Mouse (Mus musculus) lung, embryonic 16.5 days (tissue): ENCODE data around the gene Gm49380. TPM values are rescaled to one million over a fixed set of nuclear protein-coding genes. Genes with fewer than 3 reads are reported as not detected.
A peak's percentile ranks its signal among the peaks of the same experiment; 100 is the strongest.

Experiments used
- ATAC-seq: fragments of 200-750 bp; cut with Nextera tagmentation; 2 replicates; pipeline ENCODE4 v1.8.0; 2017; ENCODE audit warnings: low read depth, mild to moderate bottlenecking, moderate library complexity
- H3K27ac ChIP-seq: fragments of 300-500 bp; sonication (generic); 2 replicates; pipeline ENCODE4 v1.5.1; 2014; ENCODE audit warnings: mild to moderate bottlenecking, control low read depth, low read length
- H3K27me3 ChIP-seq: fragments of 300-500 bp; sonication (generic); 2 replicates; pipeline ENCODE4 v1.6.1; 2014; ENCODE audit warnings: low read depth, low read length, mixed read lengths; ENCODE audit not compliant: control insufficient read depth, insufficient read depth
- H3K36me3 ChIP-seq: fragments of 300-500 bp; sonication (generic); 2 replicates; pipeline ENCODE4 v1.6.1; 2014; ENCODE audit warnings: low read length; ENCODE audit not compliant: control insufficient read depth, insufficient read depth
- H3K4me1 ChIP-seq: fragments of 300-500 bp; sonication (generic); replicated peaks from 2 replicates; pipeline ENCODE4 v1.6.1; 2014; ENCODE audit warnings: low read length, mixed read lengths; ENCODE audit not compliant: control insufficient read depth, insufficient read depth
- H3K4me2 ChIP-seq: fragments of 300-500 bp; sonication (generic); 2 replicates; pipeline ENCODE4 v1.6.1; 2014; ENCODE audit warnings: low read depth, low read length, control low read depth
- H3K4me3 ChIP-seq: fragments of 300-500 bp; sonication (generic); 2 replicates; pipeline ENCODE4 v1.5.1; 2014; ENCODE audit warnings: mild to moderate bottlenecking, low read length, control low read depth
- H3K9ac ChIP-seq: fragments of 300-500 bp; sonication (generic); 2 replicates; pipeline ENCODE4 v1.6.1; 2014; ENCODE audit warnings: low read length, control low read depth
- H3K9me3 ChIP-seq: fragments of 300-500 bp; sonication (generic); 2 replicates; pipeline ENCODE4 v1.6.1; 2016; ENCODE audit warnings: low read length; ENCODE audit not compliant: control insufficient read depth
- WGBS: fragments of 180-500 bp; shearing (Covaris S2); extraction: QIAGEN DNeasy Blood & Tissue Kit; methylation state at CpG from one replicate; pipeline ENCODE4 v1.1.7; 2014; 5-methylcytosine and 5-hydroxymethylcytosine counted together
- polyA plus RNA-seq: library from polyadenylated mRNA; unstranded; fragments of >200 nt; fragmentation: Nextera tagmentation; extraction: Ambion mirVana; gene quantifications from 2 replicates; pipeline ENCODE4 v1.2.1, GENCODE M21; 2015

Gene Gm49380
- polyA plus RNA-seq, 1 experiment from 2014 or later = 0.14 TPM

- under 1% methylated on average over 44 of the region's 49 CpGs for whole genome bisulfite sequencing
- Histone ChIP-seq H3K4me1 (peaks cover 41% of the 10 kb centered on the region), H3K27me3 (peaks cover 7% of the 10 kb centered on the region), H3K4me2 (peak overlapping the region; percentile 76), H3K4me3 (peak overlapping the region; percentile 68), H3K9me3 (no peaks in the 10 kb centered on the region), H3K27ac (peak overlapping the region; percentile 93), H3K9ac (peak overlapping the region; percentile 72), H3K36me3 (no peaks in the 10 kb centered on the region)
- peak; percentile 6; the same call in 1 of the 2 replicates for ATAC-seq
Measured at GRCm38 (mm10) chr9:44134851-44135730, 21.8 kb upstream of the Gm49380 start.

DNA sequence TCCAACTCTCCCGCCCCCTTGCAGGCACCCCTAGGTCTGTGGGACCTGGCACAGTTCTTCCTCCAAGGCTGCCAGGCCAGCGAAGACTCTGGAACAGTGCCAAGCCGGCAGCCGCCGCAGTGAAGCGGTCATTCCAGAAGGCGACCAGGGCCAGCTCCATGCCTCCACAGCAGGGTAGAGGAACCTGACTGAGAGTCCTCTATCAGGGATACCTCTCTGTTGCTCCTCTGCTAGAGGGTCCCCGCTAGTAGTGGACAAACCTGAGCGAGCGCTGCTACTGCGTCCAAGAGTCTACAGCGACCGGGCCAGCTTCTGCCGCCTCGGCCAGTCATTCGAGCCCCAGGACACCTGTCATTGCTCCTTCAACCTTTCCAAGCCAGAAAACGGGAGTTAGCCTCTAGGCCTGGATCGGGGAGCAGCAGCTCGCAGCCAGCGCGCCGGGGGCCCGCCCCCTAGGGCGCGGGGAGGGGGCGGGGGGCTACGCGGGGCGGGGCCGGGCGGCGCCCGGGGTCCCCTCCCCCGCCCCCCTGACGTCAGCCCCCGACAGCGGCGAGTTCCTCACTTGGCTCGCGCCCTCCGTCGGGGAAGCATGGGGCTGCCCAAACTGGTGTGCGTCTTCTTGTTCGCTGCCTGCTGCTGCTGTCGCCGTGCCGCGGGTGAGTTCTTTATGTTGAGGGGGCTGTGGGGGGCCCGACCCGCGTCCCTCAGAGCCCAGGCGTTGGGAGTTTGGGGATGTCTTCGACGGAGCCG is 21.0 kb upstream of the Gm49380 start, which contains the start of gene Mcam:
Gene Mcam, plus strand, starts transcription at position 369 of the 750 bp plus-strand sequence.
- Histone ChIP-seq H3K36me3 (no peaks in the 10 kb centered on the region), H3K4me2 (peak within 1 kb of the TSS; percentile 76), H3K9ac (peak within 1 kb of the TSS; percentile 72), H3K9me3 (no peaks in the 10 kb centered on the region), H3K4me1 (peaks cover 45% of the 10 kb centered on the region), H3K27ac (peak within 1 kb of the TSS; percentile 93), H3K27me3 (peaks cover 7% of the 10 kb centered on the region), H3K4me3 (peak within 1 kb of the TSS; percentile 68)
- ATAC-seq = peak; percentile 27
- under 1% methylated on average over 44 of the region's 55 CpGs for WGBS

DNA sequence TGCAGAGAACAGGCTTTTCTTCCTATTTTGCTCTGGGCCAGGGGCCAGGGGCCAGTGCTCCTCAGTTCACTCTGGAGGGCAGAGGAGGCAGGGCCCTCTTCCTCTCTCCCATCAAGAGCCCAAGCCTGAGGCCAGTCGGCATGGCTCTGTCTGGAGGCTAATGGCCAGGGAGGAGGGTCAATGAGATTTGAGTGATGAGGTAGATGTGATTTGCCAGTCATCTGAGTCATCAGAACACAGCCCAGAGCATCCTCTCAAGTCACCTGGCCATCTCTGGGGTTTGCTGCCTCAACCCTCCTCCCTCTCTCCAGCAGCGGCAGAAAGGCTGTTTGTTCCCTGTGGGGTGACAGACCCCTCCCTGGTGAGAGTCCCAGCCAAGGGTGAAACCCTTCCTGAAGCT is 20.0 kb upstream of the Gm49380 start:
- Histone ChIP-seq H3K27ac (peak overlapping the region; percentile 93), H3K4me1 (peaks cover 52% of the 10 kb centered on the region), H3K36me3 (no peaks in the 10 kb centered on the region), H3K9me3 (no peaks in the 10 kb centered on the region), H3K4me2 (peak overlapping the region; percentile 76), H3K9ac (peak overlapping the region; percentile 72), H3K4me3 (peak overlapping the region; percentile 68), H3K27me3 (peaks cover 7% of the 10 kb centered on the region)
- WGBS = 10% methylated on average over 2 of the region's 2 CpGs
- no peak for ATAC-seq

- no peak overlapping the region for H3K9ac ChIP-seq
- H3K27me3 ChIP-seq = peaks cover 7% of the 10 kb centered on the region
- H3K27ac ChIP-seq = peak overlapping the region; percentile 93
- H3K4me1 ChIP-seq = peaks cover 58% of the 10 kb centered on the region
- no peak overlapping the region for H3K4me2 ChIP-seq
- no peak overlapping the region for H3K4me3 ChIP-seq
- no peaks in the 10 kb centered on the region for H3K9me3 ChIP-seq
- no peak for ATAC-seq
- H3K36me3 ChIP-seq = no peaks in the 10 kb centered on the region
- 38% methylated on average over 5 of the region's 5 CpGs for WGBS
Measured at GRCm38 (mm10) chr9:44132200-44132599, 18.9 kb upstream of the Gm49380 start.

- H3K36me3 ChIP-seq = no peaks in the 10 kb centered on the region
- 41% methylated on average over 7 of the region's 7 CpGs for WGBS
- peaks cover 56% of the 10 kb centered on the region for H3K4me1 ChIP-seq
- peak overlapping the region; percentile 93 for H3K27ac ChIP-seq
- H3K4me3 ChIP-seq = peak overlapping the region; percentile 19; the same call in 1 of the 2 replicates
- no peak for ATAC-seq
- peak overlapping the region; percentile 31; the same call in 1 of the 2 replicates for H3K9ac ChIP-seq
- no peaks in the 10 kb centered on the region for H3K9me3 ChIP-seq
- peaks cover 7% of the 10 kb centered on the region for H3K27me3 ChIP-seq
- peak overlapping the region; percentile 82 for H3K4me2 ChIP-seq
Measured at GRCm38 (mm10) chr9:44131276-44131590, 17.9 kb upstream of the Gm49380 start.

DNA sequence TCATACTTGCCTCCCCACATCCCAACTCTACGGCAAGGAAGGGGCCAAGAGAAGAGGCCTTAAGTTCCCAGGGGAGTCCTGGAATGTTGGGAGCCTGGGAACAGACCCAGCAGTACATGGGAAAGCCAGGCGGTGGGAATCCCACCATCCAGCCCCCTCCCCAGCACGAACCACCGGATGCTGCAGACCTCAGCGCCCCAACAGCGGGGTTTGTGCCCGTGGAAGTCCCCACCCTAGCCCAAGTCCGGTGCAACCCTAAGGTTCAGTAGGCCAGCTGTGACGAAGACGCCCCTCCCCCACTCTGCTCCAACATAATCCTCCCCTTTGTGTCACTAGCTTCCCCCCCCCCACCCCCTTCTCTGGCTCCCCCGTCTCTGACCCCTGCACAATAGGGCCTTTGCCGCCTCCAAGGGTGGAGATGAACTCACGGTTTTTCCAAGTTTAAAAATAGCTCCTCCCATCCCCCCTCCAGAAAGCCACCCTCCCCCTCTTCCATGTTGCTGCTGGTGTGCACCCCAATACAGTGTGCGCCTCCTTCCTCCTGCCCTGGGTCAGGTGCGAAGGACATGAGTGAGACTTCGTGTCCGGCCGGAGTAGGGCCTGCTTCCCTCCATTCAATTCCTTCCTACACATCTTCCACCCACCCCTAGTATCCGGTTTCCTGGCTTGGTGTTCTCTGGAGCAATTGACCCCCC is 17.4 kb upstream of the Gm49380 start:
- peaks cover 53% of the 10 kb centered on the region for H3K4me1 ChIP-seq

GRCm38 (mm10) chr9:44130034-44130433 is 16.7 kb upstream of the Gm49380 start:
- peak overlapping the region; percentile 50 for H3K4me3 ChIP-seq
- peak overlapping the region; percentile 82 for H3K4me2 ChIP-seq
- H3K36me3 ChIP-seq = no peaks in the 10 kb centered on the region
- H3K27me3 ChIP-seq = peaks cover 7% of the 10 kb centered on the region
- no peaks in the 10 kb centered on the region for H3K9me3 ChIP-seq
- under 1% methylated on average over 27 of the region's 27 CpGs for WGBS
- peak; percentile 74 for ATAC-seq
- H3K4me1 ChIP-seq = peaks cover 52% of the 10 kb centered on the region
- peak overlapping the region; percentile 70 for H3K9ac ChIP-seq
- H3K27ac ChIP-seq = peak overlapping the region; percentile 93

More for the DNA sequence above, 17.4 kb upstream of the Gm49380 start:
- Histone ChIP-seq H3K27ac (peak overlapping the region; percentile 93), H3K9me3 (no peaks in the 10 kb centered on the region), H3K27me3 (peaks cover 7% of the 10 kb centered on the region), H3K4me3 (peak overlapping the region; percentile 50), H3K4me2 (peak overlapping the region; percentile 82), H3K36me3 (no peaks in the 10 kb centered on the region), H3K9ac (peak overlapping the region; percentile 70)
- WGBS = 22% methylated on average over 19 of the region's 19 CpGs
- ATAC-seq = peak; percentile 45

DNA sequence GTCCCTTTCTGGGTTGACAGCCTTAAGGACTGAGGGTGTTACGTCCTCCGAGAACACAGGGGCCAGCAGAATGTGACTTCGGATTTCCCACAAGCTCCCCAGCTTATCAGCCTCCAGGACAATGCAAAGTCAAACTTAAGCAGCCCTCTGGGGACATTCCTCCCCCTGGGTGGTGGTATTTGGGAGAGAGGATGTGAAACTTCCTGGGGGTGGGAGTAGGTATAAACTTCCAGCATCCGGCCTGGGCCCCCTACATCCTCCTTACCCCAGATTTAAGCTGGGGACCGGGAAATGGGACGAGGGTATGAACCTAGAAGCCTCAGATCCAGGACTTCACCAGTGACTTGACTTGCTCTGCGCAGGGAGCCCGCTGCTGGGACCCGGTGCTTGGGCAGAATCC is 16.3 kb upstream of the Gm49380 start:
- peaks cover 7% of the 10 kb centered on the region for H3K27me3 ChIP-seq
- peaks cover 51% of the 10 kb centered on the region for H3K4me1 ChIP-seq
- peak overlapping the region; percentile 93 for H3K27ac ChIP-seq
- peak overlapping the region; percentile 70 for H3K9ac ChIP-seq
- peak overlapping the region; percentile 82 for H3K4me2 ChIP-seq
- peak overlapping the region; percentile 50 for H3K4me3 ChIP-seq
- WGBS = 2% methylated on average over 9 of the region's 9 CpGs
- H3K9me3 ChIP-seq = no peaks in the 10 kb centered on the region
- no peaks in the 10 kb centered on the region for H3K36me3 ChIP-seq
- ATAC-seq = peak; percentile 20
